Comparison of ENCODE assay signal across 16 mouse cellular contexts in the genomic region with DNA sequence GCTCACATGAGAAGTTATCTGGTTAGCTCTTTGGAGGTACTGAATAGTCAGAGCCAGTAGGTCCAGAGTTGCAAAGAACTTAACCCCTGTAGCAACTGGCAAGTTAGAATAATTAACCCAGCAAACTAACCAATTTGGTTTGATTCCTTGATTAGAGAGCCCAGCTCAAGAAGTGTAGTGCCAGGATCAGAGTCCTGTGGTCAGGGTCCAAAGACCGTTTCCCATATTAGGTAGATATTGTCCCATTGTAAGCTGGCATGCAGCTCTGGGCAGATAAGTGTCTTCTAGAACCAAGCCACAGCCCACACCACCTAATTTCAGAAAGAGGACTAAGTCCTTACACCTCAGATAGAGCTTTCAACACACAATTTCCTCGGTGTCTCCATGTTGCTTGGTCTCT.
"Had no signal": no experiment of that assay in that cellular context is flagged by ENCODE, and none has a peak within 500 bp of the region (broad histone marks: within the 10 kb centered on the region; RNA-seq: fewer than 3 reads in every experiment).

No protein-coding gene starts in this region.

- H3K9me3 ChIP-seq: lung, embryonic 15.5 days; midbrain, embryonic 13.5 days; midbrain, embryonic 15.5 days; neural tube, embryonic 12.5 days; stomach, embryonic 15.5 days had no signal

- H3K27ac ChIP-seq: lung, embryonic 15.5 days; macrophage; midbrain, embryonic 13.5 days; midbrain, embryonic 15.5 days; neural tube, embryonic 12.5 days; stomach, embryonic 15.5 days; stomach, postnatal 0 days had no signal

- H3K27me3 ChIP-seq: lung, embryonic 15.5 days; megakaryocyte, embryonic 14.5 days; midbrain, embryonic 15.5 days; neural tube, embryonic 12.5 days had no signal

- DNase-seq: lung, postnatal 14 days; lung, postnatal 36 days; right cerebral cortex, postnatal 14 days; thymus, adult 2 months; thymus, postnatal 25 days; thymus, postnatal 4 days had no signal

- H3K4me3 ChIP-seq: lung, embryonic 15.5 days; megakaryocyte, embryonic 14.5 days; midbrain, embryonic 13.5 days; midbrain, embryonic 15.5 days; neural tube, embryonic 12.5 days; stomach, embryonic 15.5 days had no signal

- ATAC-seq: lung, postnatal 0 days; midbrain, embryonic 13.5 days; midbrain, embryonic 15.5 days had no signal

- H3K4me2 ChIP-seq: lung, embryonic 15.5 days; midbrain, embryonic 11.5 days; midbrain, embryonic 13.5 days; midbrain, embryonic 15.5 days; neural tube, embryonic 12.5 days; stomach, embryonic 15.5 days had no signal

- H3K9ac ChIP-seq: lung, embryonic 15.5 days; midbrain, embryonic 13.5 days; midbrain, embryonic 15.5 days; neural tube, embryonic 12.5 days; stomach, embryonic 15.5 days had no signal

- H3K36me3 ChIP-seq: lung, embryonic 15.5 days; midbrain, embryonic 13.5 days; midbrain, embryonic 15.5 days; neural tube, embryonic 12.5 days; stomach, embryonic 15.5 days had no signal

- H3K4me1 ChIP-seq: lung, embryonic 15.5 days; megakaryocyte, embryonic 14.5 days; stomach, embryonic 15.5 days had no signal
